Mouse (Mus musculus): ENCODE measurements around the gene Sik2. TPM values are rescaled to one million over a fixed set of nuclear protein-coding genes. Genes with fewer than 3 reads are reported as not detected.

Gene Sik2
- polyA plus RNA-seq, 1 experiment from 2014 or later: 17.9 TPM

- WGBS: 82% methylated on average over 7 of the region's 7 CpGs
- no peak for ATAC-seq (ENCODE audit: low FRiP score, low TSS enrichment)
- H3K4me2 ChIP-seq (replicated peaks; ENCODE audit: low read depth, low read length): no peak overlapping the region
- no peaks in the 10 kb centered on the region for H3K4me1 ChIP-seq (ENCODE audit: control insufficient read depth, insufficient read depth, low read length)
- H3K9ac ChIP-seq (ENCODE audit: low read depth, low read length): no peak overlapping the region
- no peak overlapping the region for H3K4me3 ChIP-seq (ENCODE audit: low read length)
- no peaks in the 10 kb centered on the region for H3K27me3 ChIP-seq (ENCODE audit: control insufficient read depth, insufficient read depth, low read length)
- H3K36me3 ChIP-seq (ENCODE audit: control insufficient read depth, insufficient read depth, low read length): peaks cover 16% of the 10 kb centered on the region
- H3K9me3 ChIP-seq (ENCODE audit: control insufficient read depth, low read length): no peaks in the 10 kb centered on the region
- H3K27ac ChIP-seq (ENCODE audit: low read depth, low read length): no peak overlapping the region
Observed at GRCm38 (mm10) chr9:50911861-50912515, 96.9 kb downstream of the Sik2 start.

GRCm38 (mm10) chr9:50905321-50905720, 103.6 kb downstream of the Sik2 start:
- no peaks in the 10 kb centered on the region for H3K9me3 ChIP-seq (ENCODE audit: control insufficient read depth, low read length)
- H3K4me2 ChIP-seq (replicated peaks; ENCODE audit: low read depth, low read length): no peak overlapping the region
- WGBS: 70% methylated on average over 3 of the region's 3 CpGs
- H3K9ac ChIP-seq (ENCODE audit: low read depth, low read length): no peak overlapping the region
- no peaks in the 10 kb centered on the region for H3K36me3 ChIP-seq (ENCODE audit: control insufficient read depth, insufficient read depth, low read length)
- H3K4me3 ChIP-seq (ENCODE audit: low read length): no peak overlapping the region
- H3K27me3 ChIP-seq (ENCODE audit: control insufficient read depth, insufficient read depth, low read length): no peaks in the 10 kb centered on the region
- H3K4me1 ChIP-seq (ENCODE audit: control insufficient read depth, insufficient read depth, low read length): no peaks in the 10 kb centered on the region
- H3K27ac ChIP-seq (ENCODE audit: low read depth, low read length): no peak overlapping the region
- ATAC-seq (ENCODE audit: low FRiP score, low TSS enrichment): no peak

GRCm38 (mm10) chr9:50904196-50904847, 104.6 kb downstream of the Sik2 start:
- Histone ChIP-seq H3K27me3 (ENCODE audit: control insufficient read depth, insufficient read depth, low read length) (no peaks in the 10 kb centered on the region), H3K4me1 (ENCODE audit: control insufficient read depth, insufficient read depth, low read length) (no peaks in the 10 kb centered on the region), H3K27ac (ENCODE audit: low read depth, low read length) (no peak overlapping the region), H3K9ac (ENCODE audit: low read depth, low read length) (no peak overlapping the region), H3K36me3 (ENCODE audit: control insufficient read depth, insufficient read depth, low read length) (no peaks in the 10 kb centered on the region), H3K4me3 (ENCODE audit: low read length) (no peak overlapping the region), H3K9me3 (ENCODE audit: control insufficient read depth, low read length) (no peaks in the 10 kb centered on the region), H3K4me2 (replicated peaks; ENCODE audit: low read depth, low read length) (no peak overlapping the region)
- WGBS: 75% methylated on average over 6 of the region's 6 CpGs
- no peak for ATAC-seq (ENCODE audit: low FRiP score, low TSS enrichment)

GRCm38 (mm10) chr9:50900026-50900920, 108.6 kb downstream of the Sik2 start:
- 78% methylated on average over 7 of the region's 7 CpGs for WGBS
- Histone ChIP-seq H3K27me3 (ENCODE audit: control insufficient read depth, insufficient read depth, low read length) (no peaks in the 10 kb centered on the region), H3K27ac (ENCODE audit: low read depth, low read length) (no peak overlapping the region), H3K36me3 (ENCODE audit: control insufficient read depth, insufficient read depth, low read length) (peaks cover 28% of the 10 kb centered on the region), H3K9ac (ENCODE audit: low read depth, low read length) (no peak overlapping the region), H3K4me1 (ENCODE audit: control insufficient read depth, insufficient read depth, low read length) (no peaks in the 10 kb centered on the region), H3K4me3 (ENCODE audit: low read length) (no peak overlapping the region), H3K9me3 (ENCODE audit: control insufficient read depth, low read length) (no peaks in the 10 kb centered on the region), H3K4me2 (replicated peaks; ENCODE audit: low read depth, low read length) (no peak overlapping the region)
- no peak for ATAC-seq (ENCODE audit: low FRiP score, low TSS enrichment)

GRCm38 (mm10) chr9:50893665-50894064, 115.2 kb downstream of the Sik2 start:
- no peak for ATAC-seq (ENCODE audit: low FRiP score, low TSS enrichment)
- H3K27ac ChIP-seq (ENCODE audit: low read depth, low read length): no peak overlapping the region
- H3K9ac ChIP-seq (ENCODE audit: low read depth, low read length): no peak overlapping the region
- no peaks in the 10 kb centered on the region for H3K4me1 ChIP-seq (ENCODE audit: control insufficient read depth, insufficient read depth, low read length)
- 88% methylated on average over 4 of the region's 4 CpGs for WGBS
- no peaks in the 10 kb centered on the region for H3K27me3 ChIP-seq (ENCODE audit: control insufficient read depth, insufficient read depth, low read length)
- peaks cover 39% of the 10 kb centered on the region for H3K36me3 ChIP-seq (ENCODE audit: control insufficient read depth, insufficient read depth, low read length)
- H3K9me3 ChIP-seq (ENCODE audit: control insufficient read depth, low read length): no peaks in the 10 kb centered on the region
- H3K4me2 ChIP-seq (replicated peaks; ENCODE audit: low read depth, low read length): no peak overlapping the region
- H3K4me3 ChIP-seq (ENCODE audit: low read length): no peak overlapping the region

GRCm38 (mm10) chr9:50890494-50891090, 118.3 kb downstream of the Sik2 start:
- H3K36me3 ChIP-seq (ENCODE audit: control insufficient read depth, insufficient read depth, low read length): peaks cover 18% of the 10 kb centered on the region
- ATAC-seq (ENCODE audit: low FRiP score, low TSS enrichment): no peak

GRCm38 (mm10) chr9:50889964-50890363, 118.9 kb downstream of the Sik2 start:
- Histone ChIP-seq H3K27ac (ENCODE audit: low read depth, low read length) (no peak overlapping the region), H3K4me3 (ENCODE audit: low read length) (no peak overlapping the region)
- whole genome bisulfite sequencing: 76% methylated on average over 4 of the region's 4 CpGs

More at GRCm38 (mm10) chr9:50890494-50891090, 118.3 kb downstream of the Sik2 start:
- H3K27ac ChIP-seq (ENCODE audit: low read depth, low read length): no peak overlapping the region
- H3K9ac ChIP-seq (ENCODE audit: low read depth, low read length): no peak overlapping the region
- peaks cover 4% of the 10 kb centered on the region; the same call in 1 of the 2 replicates for H3K4me1 ChIP-seq (ENCODE audit: control insufficient read depth, insufficient read depth, low read length)
- no peaks in the 10 kb centered on the region for H3K27me3 ChIP-seq (ENCODE audit: control insufficient read depth, insufficient read depth, low read length)
- no peak overlapping the region for H3K4me3 ChIP-seq (ENCODE audit: low read length)
- 82% methylated on average over 3 of the region's 3 CpGs for WGBS
- H3K9me3 ChIP-seq (ENCODE audit: control insufficient read depth, low read length): no peaks in the 10 kb centered on the region
- H3K4me2 ChIP-seq (replicated peaks; ENCODE audit: low read depth, low read length): no peak overlapping the region

GRCm38 (mm10) chr9:50889211-50889610, 119.7 kb downstream of the Sik2 start:
- H3K4me2 ChIP-seq (replicated peaks; ENCODE audit: low read depth, low read length): no peak overlapping the region
- no peak for ATAC-seq (ENCODE audit: low FRiP score, low TSS enrichment)
- H3K4me3 ChIP-seq (ENCODE audit: low read length): no peak overlapping the region
- peaks cover 9% of the 10 kb centered on the region; the same call in 1 of the 2 replicates for H3K36me3 ChIP-seq (ENCODE audit: control insufficient read depth, insufficient read depth, low read length)
- peaks cover 9% of the 10 kb centered on the region; the same call in 1 of the 2 replicates for H3K4me1 ChIP-seq (ENCODE audit: control insufficient read depth, insufficient read depth, low read length)
- no peak overlapping the region for H3K9ac ChIP-seq (ENCODE audit: low read depth, low read length)
- H3K27me3 ChIP-seq (ENCODE audit: control insufficient read depth, insufficient read depth, low read length): no peaks in the 10 kb centered on the region
- no peaks in the 10 kb centered on the region for H3K9me3 ChIP-seq (ENCODE audit: control insufficient read depth, low read length)
- H3K27ac ChIP-seq (ENCODE audit: low read depth, low read length): no peak overlapping the region
- WGBS: 57% methylated on average over 6 of the region's 6 CpGs

More at GRCm38 (mm10) chr9:50889964-50890363, 118.9 kb downstream of the Sik2 start:
- H3K4me1 ChIP-seq (ENCODE audit: control insufficient read depth, insufficient read depth, low read length): peaks cover 9% of the 10 kb centered on the region; the same call in 1 of the 2 replicates
- no peak overlapping the region for H3K9ac ChIP-seq (ENCODE audit: low read depth, low read length)
- no peak overlapping the region for H3K4me2 ChIP-seq (replicated peaks; ENCODE audit: low read depth, low read length)
- ATAC-seq (ENCODE audit: low FRiP score, low TSS enrichment): no peak
- H3K36me3 ChIP-seq (ENCODE audit: control insufficient read depth, insufficient read depth, low read length): peaks cover 12% of the 10 kb centered on the region; the same call in 1 of the 2 replicates
- H3K9me3 ChIP-seq (ENCODE audit: control insufficient read depth, low read length): no peaks in the 10 kb centered on the region
- no peaks in the 10 kb centered on the region for H3K27me3 ChIP-seq (ENCODE audit: control insufficient read depth, insufficient read depth, low read length)
